Mouse (Mus musculus) hematopoietic stem cell, adult 5-6 weeks (primary cell): ENCODE measurements around the gene Kansl1. TPM values are rescaled to one million over a fixed set of nuclear protein-coding genes. Genes with fewer than 3 reads are reported as not detected.
"Not testable (repeated sequence)": the region's sequence is repeated elsewhere in the genome, so short reads cannot be mapped to it uniquely, and the experiment has no call there.

Experiments used
- ATAC-seq, 2 experiments: fragments of 125-278 bp in 1 of 2; replicated peaks in 1 of 2; 2 replicates each; pipeline ENCODE4 v1.8.0; 2016 to 2017; ENCODE audit warnings: inconsistent platforms in 2 of 2, mild to moderate bottlenecking in 2 of 2, moderate number of reproducible peaks in 2 of 2, low read depth in 1 of 2, moderate TSS enrichment in 1 of 2; ENCODE audit not compliant: low FRiP score in 2 of 2, poor library complexity in 2 of 2, severe bottlenecking in 2 of 2, insufficient read depth in 1 of 2, low TSS enrichment in 1 of 2
- total RNA-seq: library from RNA; stranded (forward); fragments of 172-1452, 232-1000 nt; gene quantifications from 2 replicates; pipeline ENCODE4 v1.2.3, GENCODE M21; 2017

The Kansl1 gene
- 45.5 and 49.5 TPM in 2 replicates for total RNA-seq

DNA sequence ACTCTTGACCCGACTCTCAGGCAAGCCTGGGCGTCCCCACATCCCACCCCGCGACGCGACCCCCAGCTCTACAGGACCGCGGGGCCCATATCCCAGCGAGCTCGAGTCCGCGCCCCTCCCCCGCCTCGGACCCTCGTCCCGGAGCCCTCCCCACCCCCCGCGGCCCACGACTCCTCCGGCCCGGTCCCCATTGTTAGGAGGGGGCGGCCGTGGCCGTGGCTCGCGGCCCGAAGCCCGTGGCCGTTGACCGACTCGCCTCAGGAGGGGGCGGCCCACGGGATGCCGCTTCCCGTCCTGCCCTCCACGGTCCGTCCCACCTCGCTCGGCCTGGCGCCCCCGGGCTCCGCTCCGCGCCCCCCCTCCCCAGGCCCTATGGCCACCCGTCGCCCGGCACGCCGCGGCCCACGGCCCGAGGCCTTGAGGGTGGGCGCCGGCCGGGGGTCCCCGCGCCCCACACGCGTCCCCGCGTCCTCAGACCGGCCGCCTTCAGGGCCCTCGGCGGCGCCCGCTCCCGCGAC, at the start of gene Kansl1:
Gene Kansl1 (minus strand): TSS at position 111 of the 518 bp plus-strand sequence.
- ATAC-seq, result 0 out of 4 replicates have a peak, but pooled peaks of 1 of the 2 experiments have one; percentile 16

DNA sequence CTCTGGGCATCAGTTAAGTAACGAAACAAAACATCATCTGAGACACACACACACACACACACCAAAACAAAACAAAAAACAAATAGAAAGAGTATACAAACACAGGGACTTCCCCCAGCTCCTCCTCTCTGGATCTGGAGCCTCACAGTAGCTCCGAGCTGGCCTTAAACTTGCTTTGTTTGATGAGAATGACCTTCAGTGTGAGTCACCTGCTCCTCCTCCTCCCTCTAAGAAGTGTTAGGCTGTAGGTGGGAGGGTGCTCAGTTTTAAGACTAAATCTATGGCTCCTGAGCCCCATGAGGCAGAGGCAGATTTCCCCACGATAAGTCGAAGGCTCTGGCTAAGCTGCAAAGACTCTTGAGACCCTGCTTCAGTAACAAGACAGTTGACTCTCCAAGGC, 43.8 kb upstream of the Kansl1 start:
- no peak for ATAC-seq

GRCm38 (mm10) chr11:104510606-104511005, 41.9 kb upstream of the Kansl1 start:
- peak; percentile 32 to 37; a peak in 1 of 4 replicates for ATAC-seq

- ATAC-seq, result no peak
Observed at GRCm38 (mm10) chr11:104508455-104508854, 39.8 kb upstream of the Kansl1 start.

GRCm38 (mm10) chr11:104488292-104488691, 19.6 kb upstream of the Kansl1 start:
- no peak for ATAC-seq

- ATAC-seq, result no peak
Observed at GRCm38 (mm10) chr11:104481971-104482370, 13.3 kb upstream of the Kansl1 start.

DNA sequence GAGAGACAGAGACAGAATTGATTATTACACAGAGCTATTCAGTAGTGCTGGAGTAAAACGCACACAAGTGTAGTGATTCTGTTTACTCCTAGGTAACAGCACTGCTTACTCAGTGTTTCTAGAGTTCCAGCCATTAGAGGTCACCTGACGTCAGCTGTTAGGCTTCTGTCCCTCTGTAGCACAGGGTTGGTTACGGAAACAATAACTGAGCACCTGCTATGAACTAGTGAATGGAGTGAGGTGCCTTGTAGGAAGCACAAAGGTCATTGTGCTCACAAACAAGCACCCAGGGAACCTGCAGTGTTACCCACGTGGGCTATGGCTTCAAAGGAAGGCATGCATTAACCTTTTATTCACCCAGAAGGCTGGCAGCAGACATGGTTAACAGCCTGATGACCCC, 10.8 kb upstream of the Kansl1 start:
- ATAC-seq, result no peak

GRCm38 (mm10) chr11:104469371-104469835, 742 bp upstream of the Kansl1 start:
- peak; percentile 99 to 100 for ATAC-seq

DNA sequence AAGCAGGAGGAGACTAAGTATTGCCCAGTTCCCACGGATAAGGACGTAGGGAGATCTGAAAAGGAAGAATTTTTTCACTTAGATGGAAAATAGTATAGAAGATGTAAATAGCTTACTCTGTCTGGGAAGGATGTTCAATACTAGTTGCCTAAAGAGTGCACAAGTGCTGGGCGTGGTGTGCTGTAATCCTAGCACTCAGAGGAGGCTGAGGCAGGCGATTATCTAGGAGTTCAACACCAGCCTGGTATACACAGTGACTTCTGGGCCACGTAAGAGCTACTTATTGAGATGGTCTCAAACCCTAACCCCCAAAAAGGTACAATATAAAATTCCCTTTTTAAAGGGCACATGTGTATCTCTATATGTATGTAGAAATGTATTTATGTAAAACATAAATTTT, 963 bp downstream of the Kansl1 start:
- ATAC-seq, result no peak

DNA sequence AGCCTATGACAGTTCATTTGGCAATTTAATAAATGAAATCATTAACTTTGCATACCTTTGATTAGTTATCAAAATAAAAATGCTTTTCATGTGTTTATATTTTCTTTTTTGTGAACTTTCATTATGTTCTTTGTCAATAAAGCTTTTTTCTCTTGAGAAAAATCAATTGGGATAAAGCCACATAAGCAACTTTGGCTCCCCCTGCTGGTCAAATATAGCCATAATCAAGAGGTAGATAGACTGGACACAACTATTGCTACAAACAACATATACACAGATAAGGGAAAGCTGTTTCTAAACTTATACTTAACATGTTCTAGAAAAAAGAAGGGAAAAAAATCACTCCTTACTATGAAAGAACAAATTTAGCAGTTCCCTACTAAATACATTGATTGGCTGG, 7.1 kb downstream of the Kansl1 start:
- 0 out of 4 replicates have a peak, but pooled peaks of 1 of the 2 experiments have one; percentile 46 for ATAC-seq

DNA sequence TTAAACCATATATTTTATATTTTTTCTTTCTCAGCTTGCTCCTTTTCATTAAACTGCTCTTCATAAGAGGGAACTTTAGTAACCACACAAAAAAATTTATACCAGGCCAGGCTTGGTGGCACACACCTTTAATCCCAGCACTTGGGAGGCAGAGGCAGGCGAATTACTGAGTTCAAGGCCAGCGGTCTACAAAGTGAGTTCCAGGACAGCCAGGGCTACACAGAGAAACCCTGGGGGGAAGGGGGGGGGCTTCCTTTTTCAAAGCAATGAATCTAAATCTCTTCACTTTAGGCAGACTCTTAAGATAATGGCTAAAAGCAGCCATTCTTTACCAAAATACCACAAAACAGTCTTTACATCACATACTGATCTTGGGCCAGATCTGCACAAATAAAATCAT, 9.0 kb downstream of the Kansl1 start:
- no peak for ATAC-seq

DNA sequence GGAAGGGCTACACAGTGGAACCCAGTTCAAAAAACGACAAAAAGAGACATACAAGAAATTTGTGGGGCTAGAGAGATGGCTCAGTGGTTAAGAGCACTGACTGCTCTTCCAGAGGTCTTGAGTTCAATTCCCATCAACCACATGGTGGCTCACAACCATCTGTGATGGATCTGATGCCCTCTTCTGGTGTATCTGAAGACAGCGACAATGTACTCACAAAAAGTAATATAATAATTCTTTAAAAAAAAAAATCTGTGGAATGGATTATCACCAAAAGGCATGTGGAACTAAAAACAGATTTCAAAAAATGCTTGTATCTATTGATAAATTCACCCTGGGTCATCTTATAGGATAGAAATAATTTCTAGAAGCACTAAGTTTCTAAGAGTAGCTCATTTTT, 10.2 kb downstream of the Kansl1 start:
- ATAC-seq, result no peak

- no peak for ATAC-seq
Observed at GRCm38 (mm10) chr11:104452709-104453108, 16.0 kb downstream of the Kansl1 start.

- no peak for ATAC-seq
Observed at GRCm38 (mm10) chr11:104451239-104451638, 17.4 kb downstream of the Kansl1 start.

DNA sequence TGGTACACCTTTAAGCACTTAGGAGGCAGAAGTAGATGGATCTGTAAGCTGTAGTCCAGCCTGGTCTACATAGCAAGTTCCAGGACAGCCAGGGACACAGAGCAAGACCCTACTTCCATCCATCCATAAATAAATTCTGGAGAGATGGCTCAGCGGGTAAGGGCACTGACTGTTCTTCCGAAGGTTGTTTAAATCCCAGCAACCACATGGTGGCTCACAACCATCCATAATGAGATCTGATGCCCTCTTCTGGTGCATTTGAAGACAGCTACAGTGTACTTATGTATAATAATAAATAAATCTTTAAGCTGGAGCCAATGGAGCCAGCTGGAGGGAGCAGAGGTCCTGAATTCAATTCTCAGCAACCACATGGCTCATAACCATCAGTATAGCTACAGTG, 20.2 kb downstream of the Kansl1 start:
- not testable (repeated sequence) for ATAC-seq

DNA sequence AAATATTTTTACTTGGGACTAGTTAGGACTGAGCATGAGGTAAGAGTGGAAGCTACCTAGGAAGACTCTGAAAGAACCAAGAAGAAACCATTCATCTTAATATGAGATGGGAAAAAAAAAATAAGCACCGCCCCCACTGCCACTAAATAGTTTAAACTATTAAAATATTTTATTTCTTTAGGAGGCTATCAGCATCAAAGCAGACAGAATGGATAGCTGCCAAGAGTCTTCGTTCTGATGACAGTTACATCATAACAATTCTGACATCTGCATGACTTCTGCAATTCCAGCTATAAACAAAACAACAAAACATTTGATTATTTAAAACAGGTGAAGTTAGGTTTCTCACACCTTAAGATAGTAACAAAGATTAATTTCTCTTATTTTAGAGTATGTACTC, 23.1 kb downstream of the Kansl1 start:
- ATAC-seq, result no peak

- ATAC-seq, result no peak
Observed at GRCm38 (mm10) chr11:104445044-104445443, 23.6 kb downstream of the Kansl1 start.

GRCm38 (mm10) chr11:104443359-104443758, 25.3 kb downstream of the Kansl1 start:
- no peak for ATAC-seq

DNA sequence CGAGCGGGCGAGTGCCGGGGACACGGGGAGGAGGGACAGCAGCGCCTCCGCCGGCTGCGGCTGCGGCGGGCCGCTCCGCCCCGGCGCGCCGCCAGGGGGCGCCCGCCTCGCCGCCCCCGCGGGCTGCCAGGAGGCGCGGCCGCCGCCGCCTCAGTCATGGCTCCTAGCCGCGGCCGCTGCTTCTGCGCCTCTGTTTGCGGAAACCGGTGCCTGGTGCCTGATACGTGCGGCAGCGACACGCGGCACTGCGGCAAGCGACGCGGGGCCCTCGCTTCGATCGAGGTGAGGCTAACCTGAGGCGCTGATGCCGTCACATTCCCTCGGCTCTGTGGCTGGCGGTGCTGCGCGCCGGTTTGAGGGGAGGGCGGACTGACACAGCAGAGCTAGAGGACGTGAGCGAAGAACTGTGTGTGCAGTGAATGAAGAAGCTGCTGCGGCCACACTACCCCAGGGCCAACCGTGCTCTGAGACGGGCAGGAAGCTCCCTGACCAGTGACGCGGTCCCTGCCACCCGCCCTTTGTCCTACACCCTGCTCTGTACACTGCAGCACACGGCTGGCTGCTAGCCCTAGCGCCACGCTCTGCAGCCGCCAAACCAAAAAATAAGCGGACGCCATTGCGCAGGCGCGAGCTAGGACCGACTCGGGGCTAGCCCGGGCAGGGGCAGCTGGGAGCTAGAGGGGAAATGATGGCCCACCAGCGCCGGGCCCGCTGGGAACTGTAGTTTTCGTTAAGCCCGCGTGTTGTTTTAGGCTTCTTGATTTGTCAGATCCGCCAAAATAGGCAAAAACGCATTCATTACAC, 26.1 kb downstream of the Kansl1 start:
- ATAC-seq, result peak; percentile 79 to 82
